Mouse (Mus musculus) CH12.LX (cell line): ENCODE results near the gene Lrrc41. TPM values are rescaled to one million over a fixed set of nuclear protein-coding genes. Genes with fewer than 3 reads are reported as not detected.

ENCODE experiments used
- DNase-seq: peaks from one replicate; pipeline ENCODE4 v3.0.0-alpha.2; 2013; ENCODE audit errors: extremely low read depth
- H3K27ac ChIP-seq: 2 replicates; pipeline ENCODE4 v1.5.1; 2012; ENCODE audit warnings: low read depth, mild to moderate bottlenecking, control low read depth, moderate library complexity; ENCODE audit not compliant: insufficient read depth
- H3K27me3 ChIP-seq: replicated peaks from 2 replicates; pipeline ENCODE3; 2012; ENCODE audit warnings: inconsistent platforms
- H3K36me3 ChIP-seq, 2 experiments: replicated peaks in 1 of 2; 2 replicates each; pipeline versions ENCODE3 to v1.6.1; 2012; ENCODE audit warnings: inconsistent platforms in 1 of 2, low read length in 1 of 2, mild to moderate bottlenecking in 1 of 2, mixed read lengths in 1 of 2, moderate library complexity in 1 of 2; ENCODE audit not compliant: control insufficient read depth in 1 of 2, insufficient read depth in 1 of 2
- H3K4me1 ChIP-seq, 2 experiments: 2 replicates each; pipeline ENCODE4 v1.6.1; 2012; ENCODE audit warnings: inconsistent platforms in 1 of 2, moderate library complexity in 1 of 2; ENCODE audit not compliant: insufficient read depth in 2 of 2, control insufficient read depth in 1 of 2
- H3K4me2 ChIP-seq: 2 replicates; pipeline ENCODE4 v1.6.1; 2012; ENCODE audit warnings: low read depth, mild to moderate bottlenecking, control low read depth; ENCODE audit not compliant: poor library complexity, insufficient read depth, severe bottlenecking
- H3K4me3 ChIP-seq, 3 experiments: fragments of 150-350 bp in 1 of 3; sonication (generic) in 1 of 3; replicated peaks in 1 of 3; 2 replicates each; pipeline versions ENCODE3 to v1.5.1; 2011 to 2012; ENCODE audit warnings: low read depth in 2 of 3, low read length in 2 of 3, mild to moderate bottlenecking in 2 of 3, moderate library complexity in 2 of 3, control low read depth in 1 of 3, improper control_type of control experiment in 1 of 3, inconsistent platforms in 1 of 3, mixed read lengths in 1 of 3; ENCODE audit not compliant: poor library complexity in 1 of 3
- H3K79me2 ChIP-seq: replicated peaks from 2 replicates; pipeline ENCODE4 v1.6.1; 2012; ENCODE audit warnings: mild to moderate bottlenecking, moderate library complexity; ENCODE audit not compliant: control insufficient read depth, poor library complexity, insufficient read depth, severe bottlenecking; ENCODE audit errors: extremely low read depth
- H3K9ac ChIP-seq: 2 replicates; pipeline ENCODE4 v1.6.1; 2012; ENCODE audit warnings: low read depth, mild to moderate bottlenecking, control low read depth, moderate library complexity; ENCODE audit not compliant: insufficient read depth
- H3K9me3 ChIP-seq: replicated peaks from 2 replicates; pipeline ENCODE3; 2012; ENCODE audit warnings: low read length, inconsistent platforms, mixed read lengths
- CHD2 ChIP-seq: IDR thresholded peaks from 2 replicates; pipeline ENCODE4 v1.6.1; 2011; ENCODE audit warnings: low read length, improper control_type of control experiment
- ELF1 ChIP-seq: IDR thresholded peaks from 2 replicates; pipeline ENCODE4 v1.6.1; 2014; ENCODE audit warnings: low read depth, mild to moderate bottlenecking, inconsistent platforms, low read length, improper control_type of control experiment
- EP300 ChIP-seq: IDR thresholded peaks from 2 replicates; pipeline ENCODE4 v1.6.1; 2011; ENCODE audit warnings: low read length, improper control_type of control experiment
- ETS1 ChIP-seq: conservative IDR thresholded peaks from 2 replicates; pipeline ENCODE4 v1.6.1; 2012; ENCODE audit warnings: low read depth, mild to moderate bottlenecking, inconsistent platforms, low read length, improper control_type of control experiment, moderate library complexity
- JUN ChIP-seq: IDR thresholded peaks from 2 replicates; pipeline ENCODE4 v1.6.1; 2011; ENCODE audit warnings: low read depth, mild to moderate bottlenecking, low read length, improper control_type of control experiment, moderate library complexity; ENCODE audit not compliant: insufficient read depth
- MAFK ChIP-seq: IDR thresholded peaks from 2 replicates; pipeline ENCODE4 v1.6.1; 2011; ENCODE audit warnings: low read length, improper control_type of control experiment; ENCODE audit not compliant: insufficient replicate concordance
- MAZ ChIP-seq: IDR thresholded peaks from 2 replicates; pipeline ENCODE4 v1.6.1; 2012; ENCODE audit warnings: low read depth, mild to moderate bottlenecking, inconsistent platforms, low read length, improper control_type of control experiment, moderate library complexity
- MEF2A ChIP-seq: IDR thresholded peaks from 2 replicates; pipeline ENCODE4 v1.6.1; 2014; ENCODE audit warnings: low read depth, mild to moderate bottlenecking, inconsistent platforms, low read length, improper control_type of control experiment, borderline replicate concordance
- MXI1 ChIP-seq: IDR thresholded peaks from 2 replicates; pipeline ENCODE4 v1.6.1; 2011; ENCODE audit warnings: mild to moderate bottlenecking, low read depth, low read length, improper control_type of control experiment
- MYC ChIP-seq: IDR thresholded peaks from 2 replicates; pipeline ENCODE4 v1.6.1; 2011; ENCODE audit warnings: low read depth, mild to moderate bottlenecking, improper control_type of control experiment, low read length
- PAX5 ChIP-seq: IDR thresholded peaks from 2 replicates; pipeline ENCODE4 v1.6.1; 2012; ENCODE audit warnings: low read length, inconsistent platforms, mixed read lengths
- POLR2AphosphoS2 ChIP-seq: IDR thresholded peaks from 2 replicates; pipeline ENCODE4 v1.6.1; 2011; ENCODE audit warnings: low read depth, low read length, improper control_type of control experiment
- RAD21 ChIP-seq: IDR thresholded peaks from 2 replicates; pipeline ENCODE4 v1.6.1; 2011; ENCODE audit warnings: low read depth, mild to moderate bottlenecking, low read length, improper control_type of control experiment, moderate library complexity
- RCOR1 ChIP-seq: conservative IDR thresholded peaks from 2 replicates; pipeline ENCODE4 v1.6.1; 2012; ENCODE audit warnings: low read depth, mild to moderate bottlenecking, inconsistent platforms, low read length, improper control_type of control experiment
- TCF12 ChIP-seq: IDR thresholded peaks from 2 replicates; pipeline ENCODE4 v1.6.1; 2014; ENCODE audit warnings: low read depth, mild to moderate bottlenecking, inconsistent platforms, low read length, improper control_type of control experiment
- dilution Hi-C: fragments of 300-500 bp; cut with MboI; formaldehyde crosslinking; loops from 2 replicates; pipeline ENCODE4 v1.14.3; 2020; ENCODE audit warnings: low sequenced_read_pairs; ENCODE audit not compliant: extremely low pct_unique_long_range_greater_than_20kb, extremely low pct_ligation_motif_present
- in situ Hi-C: fragments of 300-500 bp; cut with MboI; formaldehyde crosslinking; loops from 3 replicates; pipeline ENCODE4 v1.14.3; 2019; ENCODE audit warnings: low sequenced_read_pairs, low pct_ligation_motif_present, low pct_unique_long_range_greater_than_20kb, mixed read lengths
- polyA plus RNA-seq: library from polyadenylated mRNA; unstranded; fragments of >175 nt; gene quantifications from 2 replicates; pipeline ENCODE4 v1.2.1, GENCODE M21; 2012; ENCODE audit warnings: low read depth; ENCODE audit not compliant: insufficient read length
- total RNA-seq, 2 experiments: library from RNA; depleted of rRNA; stranded (reverse); fragments of 300-350 nt in 1 of 2; fragments of >200 nt in 1 of 2; gene quantifications; 2 replicates each; pipeline ENCODE4 v1.2.3; 2012 to 2014

The Lrrc41 gene
- total and polyA plus RNA-seq, 3 experiments = 48.8 to 60.8 (median 51.8) TPM

DNA sequence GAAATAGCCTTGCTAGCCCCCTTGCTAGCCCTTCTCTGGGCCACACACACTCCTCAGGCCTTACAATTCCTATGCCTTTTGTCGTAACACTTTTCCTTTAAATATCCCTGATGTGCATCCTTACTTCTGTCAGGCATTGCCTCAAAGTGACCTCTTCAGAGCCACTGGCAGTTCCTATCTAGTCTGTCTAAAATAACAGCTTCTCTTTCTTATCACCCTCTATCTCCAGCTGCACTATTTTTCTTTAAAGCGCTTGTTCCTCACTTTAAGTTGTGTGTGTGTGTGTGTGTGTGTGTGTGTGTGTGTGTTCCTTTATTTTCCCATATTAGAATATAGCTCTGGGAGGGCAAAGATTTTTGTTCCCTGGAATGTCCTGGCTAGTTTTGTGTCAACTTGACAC is 28.5 kb upstream of the Lrrc41 start:
- Histone ChIP-seq H3K79me2 (no peaks in the 10 kb centered on the region), H3K9me3 (no peaks in the 10 kb centered on the region), H3K36me3 (peaks cover 35 to 73% of the 10 kb centered on the region in 2 experiments), H3K27ac (no peak overlapping the region), H3K9ac (no peak overlapping the region), H3K4me3 (no peak overlapping the region), H3K4me2 (no peak overlapping the region), H3K27me3 (no peaks in the 10 kb centered on the region), H3K4me1 (peaks cover 0 to 13% of the 10 kb centered on the region in 2 experiments; a peak in 2 of 4 replicates)
- no peak for TF ChIP-seq JUN
- no peak for TF ChIP-seq POLR2AphosphoS2
- TF ChIP-seq TCF12 = no peak
- TF ChIP-seq MXI1 = no peak
- TF ChIP-seq MAZ = no peak
- TF ChIP-seq MYC = no peak
- no peak for TF ChIP-seq PAX5
- no peak for TF ChIP-seq CHD2
- TF ChIP-seq ETS1 = no peak
- no peak for TF ChIP-seq MAFK
- DNase-seq = no peak
- in situ Hi-C loops = no loop called here
- dilution Hi-C loops = no loop called here

DNA sequence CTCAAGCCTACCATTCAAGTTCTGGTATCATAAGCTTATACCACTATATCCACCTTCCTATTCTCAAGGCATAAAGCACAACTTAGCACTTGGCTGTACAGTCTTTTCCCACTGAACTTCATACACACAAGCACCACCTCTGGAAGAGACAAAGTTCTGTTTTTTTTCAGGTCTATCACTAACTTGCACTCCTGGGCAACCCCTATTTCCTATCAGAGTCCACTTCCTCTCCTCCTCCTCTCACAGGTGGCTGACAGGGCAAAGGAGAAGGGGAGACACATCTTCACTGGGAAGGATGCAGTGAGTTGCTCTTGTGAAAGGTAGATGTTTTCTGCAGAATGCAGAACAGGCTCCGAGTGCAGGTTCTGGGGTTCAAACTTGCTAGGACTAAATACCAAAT is 27.4 kb upstream of the Lrrc41 start:
- TF ChIP-seq RAD21 (no peak), RCOR1 (no peak), ELF1 (no peak), MEF2A (no peak), PAX5 (no peak), EP300 (no peak), MXI1 (no peak)
- Histone ChIP-seq H3K9ac (no peak overlapping the region), H3K4me3 (no peak overlapping the region), H3K27me3 (no peaks in the 10 kb centered on the region), H3K27ac (no peak overlapping the region), H3K79me2 (no peaks in the 10 kb centered on the region), H3K9me3 (no peaks in the 10 kb centered on the region), H3K4me1 (peaks cover 3 to 19% of the 10 kb centered on the region in 2 experiments; a peak in 2 of 4 replicates), H3K36me3 (peaks cover 31 to 69% of the 10 kb centered on the region in 2 experiments), H3K4me2 (no peak overlapping the region)
- in situ Hi-C loops (no loop called here), dilution Hi-C loops (no loop called here)
- DNase-seq = no peak
